Mouse (Mus musculus) spleen, adult 2 months (tissue): Measurements from ENCODE around the gene Slc2a3. TPM values are rescaled to one million over a fixed set of nuclear protein-coding genes. Genes with fewer than 3 reads are reported as not detected.

Experiments used
- DNase-seq, 2 experiments: peaks; one replicate each; pipeline versions ENCODE4 v3.0.0 to v3.0.0-alpha.2; 2012 to 2021; ENCODE audit warnings: low spot score in 2 of 2, low read depth in 1 of 2
- H3K27ac ChIP-seq: fragments of 200-500 bp; 2 replicates; pipeline ENCODE4 v1.5.1; 2012; ENCODE audit warnings: low read length, inconsistent platforms; ENCODE audit not compliant: insufficient read depth
- H3K27me3 ChIP-seq: fragments of 200-500 bp; 2 replicates; pipeline ENCODE4 v1.6.1; 2012; ENCODE audit warnings: mild to moderate bottlenecking, moderate library complexity, low read length, inconsistent platforms; ENCODE audit not compliant: control insufficient read depth, insufficient read depth
- H3K36me3 ChIP-seq: fragments of 200-500 bp; 2 replicates; pipeline ENCODE4 v1.6.1; 2012; ENCODE audit warnings: mild to moderate bottlenecking, low read length, inconsistent platforms; ENCODE audit not compliant: control insufficient read depth, insufficient read depth
- H3K4me1 ChIP-seq: fragments of 200-500 bp; 2 replicates; pipeline ENCODE4 v1.6.1; 2011; ENCODE audit warnings: inconsistent platforms; ENCODE audit not compliant: control insufficient read depth, insufficient read depth, insufficient read length
- H3K4me3 ChIP-seq: fragments of 200-500 bp; 2 replicates; pipeline ENCODE4 v1.5.1; 2011; ENCODE audit warnings: mild to moderate bottlenecking, inconsistent platforms; ENCODE audit not compliant: insufficient read depth, insufficient read length; ENCODE audit errors: extremely low read depth
- CTCF ChIP-seq: fragments of 200-500 bp; IDR thresholded peaks from 2 replicates; pipeline ENCODE4 v1.5.1; 2011; ENCODE audit warnings: mild to moderate bottlenecking, inconsistent platforms; ENCODE audit not compliant: insufficient read depth, insufficient read length, insufficient replicate concordance; ENCODE audit errors: extremely low read depth
- POLR2A ChIP-seq: fragments of 200-500 bp; IDR thresholded peaks from 2 replicates; pipeline ENCODE4 v1.6.1; 2011; ENCODE audit warnings: low read depth, low read length, inconsistent platforms
- WGBS: fragments of 180-500 bp; shearing (Covaris S2); methylation state at CpG from one replicate; pipeline ENCODE4 v1.1.7; 2018; 5-methylcytosine and 5-hydroxymethylcytosine counted together
- polyA plus RNA-seq: library from polyadenylated mRNA; depleted of rRNA; stranded (reverse); fragments of >200 nt; gene quantifications from 2 replicates; pipeline ENCODE4 v1.2.3, GENCODE M21; 2012

The Slc2a3 gene
- polyA plus RNA-seq, 1 experiment = 17.8 TPM

DNA sequence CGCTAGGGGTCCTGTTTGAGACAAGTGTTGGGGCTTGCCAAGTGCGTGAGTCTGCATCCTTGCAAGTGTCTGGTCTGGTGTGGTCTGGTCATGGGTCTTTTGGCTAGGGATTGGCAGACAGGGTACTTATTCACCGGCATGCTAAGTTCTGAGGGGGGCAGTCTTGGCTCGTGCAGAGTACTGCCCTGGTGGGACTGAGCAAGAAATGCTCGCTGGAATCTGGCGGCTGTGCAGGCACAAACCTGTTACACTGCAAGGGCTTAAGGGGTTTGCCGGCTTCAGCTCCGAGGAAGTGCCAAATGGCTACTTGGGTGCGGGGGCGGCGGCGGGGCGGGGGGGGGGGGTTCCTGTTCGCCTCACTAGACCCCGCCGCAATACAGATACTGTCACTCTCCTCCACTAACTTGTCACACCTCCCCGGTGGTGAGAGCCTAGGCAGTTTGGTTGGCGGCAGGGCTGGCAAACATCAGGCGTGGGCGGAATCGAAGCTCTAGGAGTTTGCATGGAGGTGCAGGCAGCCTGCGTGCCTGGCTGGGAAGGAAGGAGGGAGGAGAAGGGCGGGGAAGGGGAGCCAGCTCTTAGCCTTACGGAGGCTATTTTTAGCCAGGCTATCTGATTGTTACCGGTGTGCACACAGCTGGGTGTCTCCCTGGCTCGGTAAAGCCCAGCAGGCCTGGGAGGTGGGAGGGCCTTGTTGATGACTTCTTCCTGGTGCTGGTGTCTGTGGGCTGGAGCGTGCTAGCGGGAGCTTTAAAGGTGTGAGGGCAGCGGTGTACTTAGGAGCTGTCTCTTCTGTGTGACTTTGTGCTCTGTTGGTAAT is 24.7 kb upstream of the Slc2a3 start:
- Histone ChIP-seq H3K27ac (peak overlapping the region; percentile 77), H3K4me3 (peak overlapping the region; percentile 60), H3K27me3 (no peaks in the 10 kb centered on the region), H3K4me1 (peaks cover 18% of the 10 kb centered on the region; the same call in 1 of the 2 replicates), H3K36me3 (peaks cover 8% of the 10 kb centered on the region)
- TF ChIP-seq CTCF (no peak), POLR2A (no peak)
- 6% methylated on average over 29 of the region's 29 CpGs for WGBS
- DNase-seq = peak in 1 of 2 experiments; percentile 46

DNA sequence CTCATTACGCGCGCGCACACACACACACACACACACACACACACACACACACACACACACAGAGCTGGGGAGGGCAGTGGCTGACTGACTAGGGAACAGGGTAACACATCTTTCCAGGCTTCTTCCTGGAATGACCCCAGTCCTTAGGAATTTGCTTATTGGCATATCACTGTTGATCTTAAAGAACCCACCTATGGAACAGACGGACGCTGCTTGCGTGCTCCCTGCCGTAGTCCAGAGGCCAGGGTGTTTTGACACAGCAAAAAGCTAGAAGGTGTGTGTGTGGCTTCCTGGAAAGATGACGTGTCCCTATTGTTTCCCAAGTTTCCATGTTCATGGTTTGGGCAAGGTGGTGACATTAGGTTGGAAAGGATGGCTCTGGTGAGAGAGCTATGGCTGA is 23.7 kb upstream of the Slc2a3 start:
- TF ChIP-seq CTCF = no peak
- no peak for TF ChIP-seq POLR2A
- peaks cover 20% of the 10 kb centered on the region; the same call in 1 of the 2 replicates for H3K4me1 ChIP-seq
- DNase-seq = no peak
- H3K27me3 ChIP-seq = no peaks in the 10 kb centered on the region
- WGBS = 97% methylated on average over 9 of the region's 9 CpGs
- H3K27ac ChIP-seq = no peak overlapping the region
- no peak overlapping the region for H3K4me3 ChIP-seq
- H3K36me3 ChIP-seq = peaks cover 5% of the 10 kb centered on the region; the same call in 1 of the 2 replicates

DNA sequence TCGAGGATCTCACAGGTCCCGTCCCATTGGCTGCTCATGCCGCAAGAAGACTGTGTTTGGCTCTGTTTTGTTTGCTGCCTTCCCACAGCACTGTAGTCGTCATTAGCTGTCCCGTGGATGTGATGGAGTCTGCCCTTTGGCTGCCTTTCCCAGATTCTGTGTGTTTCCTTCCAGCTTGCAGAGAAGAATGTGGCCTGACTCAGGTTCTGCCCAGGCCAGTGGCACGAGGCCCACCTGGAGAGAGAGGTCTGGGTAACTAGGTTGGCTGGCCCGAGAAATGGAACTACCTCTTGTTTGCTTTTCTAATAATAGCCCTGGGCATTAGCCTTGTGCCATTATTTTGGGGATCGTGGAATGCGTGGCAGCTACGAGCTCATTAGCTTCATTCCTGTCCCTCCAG is 22.6 kb upstream of the Slc2a3 start:
- Histone ChIP-seq H3K27me3 (no peaks in the 10 kb centered on the region), H3K27ac (no peak overlapping the region), H3K36me3 (no peaks in the 10 kb centered on the region; the same call in 1 of the 2 replicates), H3K4me1 (peaks cover 20% of the 10 kb centered on the region; the same call in 1 of the 2 replicates), H3K4me3 (no peak overlapping the region)
- TF ChIP-seq POLR2A = no peak
- TF ChIP-seq CTCF = no peak
- WGBS = 88% methylated on average over 10 of the region's 10 CpGs
- DNase-seq = no peak

- H3K27ac ChIP-seq = no peak overlapping the region
- DNase-seq = peak in 1 of 2 experiments; percentile 34
- no peaks in the 10 kb centered on the region for H3K36me3 ChIP-seq
- peaks cover 19% of the 10 kb centered on the region; the same call in 1 of the 2 replicates for H3K4me1 ChIP-seq
- TF ChIP-seq POLR2A = no peak
- TF ChIP-seq CTCF = no peak
- H3K27me3 ChIP-seq = no peaks in the 10 kb centered on the region
- WGBS = 38% methylated on average over 9 of the region's 9 CpGs
- no peak overlapping the region for H3K4me3 ChIP-seq
These were observed 20.4 kb upstream of the Slc2a3 start for GRCm38 (mm10) chr6:122821822-122822221.

GRCm38 (mm10) chr6:122820799-122821650 is 19.6 kb upstream of the Slc2a3 start:
- WGBS = 45% methylated on average over 15 of the region's 15 CpGs
- peak overlapping the region; percentile 92 for H3K4me3 ChIP-seq
- H3K4me1 ChIP-seq = peaks cover 15% of the 10 kb centered on the region; the same call in 1 of the 2 replicates
- H3K27me3 ChIP-seq = no peaks in the 10 kb centered on the region
- no peaks in the 10 kb centered on the region for H3K36me3 ChIP-seq
- TF ChIP-seq POLR2A (no peak), CTCF (no peak)
- peak overlapping the region; percentile 82 for H3K27ac ChIP-seq
- peak in 1 of 2 experiments; percentile 64 for DNase-seq

DNA sequence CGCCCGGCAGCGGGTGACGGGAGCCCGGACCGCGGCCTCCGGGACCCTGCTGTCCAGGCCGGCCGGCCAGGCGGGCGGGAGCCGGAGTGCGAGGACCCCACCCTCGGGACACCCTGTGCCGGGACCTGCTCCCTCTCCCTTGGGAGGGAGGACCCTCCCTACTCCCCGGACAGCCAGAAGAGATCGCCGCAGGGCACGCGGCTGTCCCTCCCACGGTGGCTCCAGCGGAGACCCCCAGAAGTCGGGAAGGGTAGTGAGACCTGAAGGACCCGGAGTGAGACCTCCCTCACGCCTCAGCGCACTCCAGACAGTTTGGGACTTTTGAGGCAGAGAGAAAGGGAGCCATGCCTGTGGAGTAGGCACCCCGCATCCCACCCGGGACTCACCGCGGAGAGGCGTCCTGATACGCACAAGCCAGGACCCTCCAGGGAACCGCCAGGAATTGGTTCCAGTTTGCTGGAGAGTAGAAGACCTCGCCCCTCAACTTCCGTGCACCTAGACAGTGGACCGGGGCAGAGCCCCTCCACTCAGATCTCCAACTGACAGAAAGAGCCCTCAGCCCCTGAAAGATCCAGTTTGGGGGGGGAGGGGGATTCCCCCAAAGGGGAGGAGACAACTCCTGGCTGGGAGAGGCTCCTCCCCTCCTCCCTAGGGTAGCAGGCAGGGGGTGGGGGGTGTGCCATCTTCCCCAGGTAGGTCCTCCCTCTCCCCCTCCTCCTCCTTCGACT is 18.8 kb upstream of the Slc2a3 start:
- peaks cover 10% of the 10 kb centered on the region; the same call in 1 of the 2 replicates for H3K4me1 ChIP-seq
- DNase-seq = peak in 1 of 2 experiments; percentile 24
- WGBS = under 1% methylated on average over 30 of the region's 38 CpGs

More for the DNA sequence above, 18.8 kb upstream of the Slc2a3 start:
- H3K27ac ChIP-seq = peak overlapping the region; percentile 82
- no peak for TF ChIP-seq POLR2A
- no peak for TF ChIP-seq CTCF
- H3K36me3 ChIP-seq = no peaks in the 10 kb centered on the region
- no peaks in the 10 kb centered on the region for H3K27me3 ChIP-seq
- H3K4me3 ChIP-seq = peak overlapping the region; percentile 92
